Mouse (Mus musculus) fibroblast of lung, adult 2 months (primary cell): ENCODE results near the gene Lcn9.
"Not testable (repeated sequence)": the region's sequence is repeated elsewhere in the genome, so short reads cannot be mapped to it uniquely, and the experiment has no call there.

ENCODE experiments used
- DNase-seq: peaks from one replicate; pipeline ENCODE4 v3.0.0-alpha.2; 2011; ENCODE audit warnings: low read depth

Lcn9 gene

GRCm38 (mm10) chr2:25822806-25823205, at the start of gene Lcn9:
Gene Lcn9 (plus strand): TSS chr2:25823153.
- DNase-seq, result no peak

- DNase-seq, result no peak
Observed at GRCm38 (mm10) chr2:25773507-25773906, 49.4 kb upstream of the Lcn9 start.

GRCm38 (mm10) chr2:25774640-25775039, 48.3 kb upstream of the Lcn9 start:
- DNase-seq, result no peak

- no peak for DNase-seq
Observed at GRCm38 (mm10) chr2:25775991-25776390, 47.0 kb upstream of the Lcn9 start.

- no peak for DNase-seq
Observed at GRCm38 (mm10) chr2:25776717-25777116, 46.2 kb upstream of the Lcn9 start, which contains the start of gene Lcn11. Gene Lcn11 (plus strand): TSS chr2:25777017.

- no peak for DNase-seq
Observed at GRCm38 (mm10) chr2:25779076-25779475, 43.9 kb upstream of the Lcn9 start.

- DNase-seq, result no peak
Observed at GRCm38 (mm10) chr2:25780921-25781320, 42.0 kb upstream of the Lcn9 start.

- no peak for DNase-seq
Observed at GRCm38 (mm10) chr2:25781957-25782356, 41.0 kb upstream of the Lcn9 start, which contains the start of gene Gm13539. Gene Gm13539 (plus strand): TSS chr2:25782257.

GRCm38 (mm10) chr2:25785573-25786322, 37.2 kb upstream of the Lcn9 start:
- no peak for DNase-seq

GRCm38 (mm10) chr2:25789092-25789491, 33.9 kb upstream of the Lcn9 start:
- DNase-seq, result no peak

GRCm38 (mm10) chr2:25797635-25798034, 25.3 kb upstream of the Lcn9 start:
- DNase-seq, result no peak

GRCm38 (mm10) chr2:25798065-25798464, 24.9 kb upstream of the Lcn9 start:
- DNase-seq, result no peak

GRCm38 (mm10) chr2:25811711-25812110, 11.2 kb upstream of the Lcn9 start:
- DNase-seq, result no peak

GRCm38 (mm10) chr2:25813364-25813763, 9.6 kb upstream of the Lcn9 start:
- no peak for DNase-seq

- DNase-seq, result not testable (repeated sequence)
Observed at GRCm38 (mm10) chr2:25815748-25816147, 7.2 kb upstream of the Lcn9 start, which contains the start of gene Glt6d1. Gene Glt6d1 (minus strand): TSS chr2:25815848.

GRCm38 (mm10) chr2:25824751-25825150, 1.8 kb downstream of the Lcn9 start:
- DNase-seq, result no peak

GRCm38 (mm10) chr2:25828344-25828947, 5.5 kb downstream of the Lcn9 start:
- no peak for DNase-seq

- DNase-seq, result no peak
Observed at GRCm38 (mm10) chr2:25830786-25831185, 7.8 kb downstream of the Lcn9 start.

GRCm38 (mm10) chr2:25836291-25836690, 13.3 kb downstream of the Lcn9 start:
- DNase-seq, result peak; percentile 24

GRCm38 (mm10) chr2:25842161-25842560, 19.2 kb downstream of the Lcn9 start:
- DNase-seq, result no peak

GRCm38 (mm10) chr2:25842758-25843157, 19.8 kb downstream of the Lcn9 start:
- no peak for DNase-seq

- DNase-seq, result no peak
Observed at GRCm38 (mm10) chr2:25844097-25844496, 21.1 kb downstream of the Lcn9 start.

GRCm38 (mm10) chr2:25846516-25846915, 23.6 kb downstream of the Lcn9 start:
- DNase-seq, result no peak
